Mouse (Mus musculus) intestine, embryonic 15.5 days (tissue): ENCODE measurements around the gene Csrnp1. TPM values are rescaled to one million over a fixed set of nuclear protein-coding genes. Genes with fewer than 3 reads are reported as not detected.

Experiments used
- ATAC-seq: fragments of 200-750 bp; cut with Nextera tagmentation; 2 replicates; pipeline ENCODE4 v1.8.0; 2017; ENCODE audit warnings: moderate TSS enrichment, moderate library complexity
- H3K27ac ChIP-seq: fragments of 300-500 bp; sonication (generic); 2 replicates; pipeline ENCODE4 v1.5.1; 2015; ENCODE audit warnings: mild to moderate bottlenecking, inconsistent platforms
- H3K27me3 ChIP-seq: fragments of 300-500 bp; sonication (generic); replicated peaks from 2 replicates; pipeline ENCODE4 v1.6.1; 2015; ENCODE audit warnings: inconsistent platforms
- H3K36me3 ChIP-seq: fragments of 300-500 bp; sonication (generic); 2 replicates; pipeline ENCODE4 v1.6.1; 2015; ENCODE audit warnings: inconsistent platforms
- H3K4me1 ChIP-seq: fragments of 300-500 bp; sonication (generic); replicated peaks from 2 replicates; pipeline ENCODE4 v1.6.1; 2015; ENCODE audit warnings: inconsistent platforms
- H3K4me2 ChIP-seq: fragments of 300-500 bp; sonication (generic); replicated peaks from 2 replicates; pipeline ENCODE4 v1.6.1; 2015; ENCODE audit warnings: mild to moderate bottlenecking, inconsistent platforms
- H3K4me3 ChIP-seq: fragments of 300-500 bp; sonication (generic); replicated peaks from 2 replicates; pipeline ENCODE4 v1.5.1; 2015; ENCODE audit warnings: inconsistent platforms
- H3K9ac ChIP-seq: fragments of 300-500 bp; sonication (generic); 2 replicates; pipeline ENCODE4 v1.6.1; 2015; ENCODE audit warnings: inconsistent platforms
- H3K9me3 ChIP-seq: fragments of 300-500 bp; sonication (generic); 2 replicates; pipeline ENCODE4 v1.6.1; 2016; ENCODE audit warnings: inconsistent platforms
- WGBS: fragments of 180-500 bp; shearing (Covaris S2); methylation state at CpG from one replicate; pipeline ENCODE4 v1.1.7; 2015; 5-methylcytosine and 5-hydroxymethylcytosine counted together
- polyA plus RNA-seq: library from polyadenylated mRNA; unstranded; fragments of >200 nt; fragmentation: Nextera tagmentation; extraction: Ambion mirVana; gene quantifications from 2 replicates; pipeline ENCODE4 v1.2.1, GENCODE M21; 2015

The Csrnp1 gene
- polyA plus RNA-seq, 1 experiment from 2014 or later = 5.3 TPM

DNA sequence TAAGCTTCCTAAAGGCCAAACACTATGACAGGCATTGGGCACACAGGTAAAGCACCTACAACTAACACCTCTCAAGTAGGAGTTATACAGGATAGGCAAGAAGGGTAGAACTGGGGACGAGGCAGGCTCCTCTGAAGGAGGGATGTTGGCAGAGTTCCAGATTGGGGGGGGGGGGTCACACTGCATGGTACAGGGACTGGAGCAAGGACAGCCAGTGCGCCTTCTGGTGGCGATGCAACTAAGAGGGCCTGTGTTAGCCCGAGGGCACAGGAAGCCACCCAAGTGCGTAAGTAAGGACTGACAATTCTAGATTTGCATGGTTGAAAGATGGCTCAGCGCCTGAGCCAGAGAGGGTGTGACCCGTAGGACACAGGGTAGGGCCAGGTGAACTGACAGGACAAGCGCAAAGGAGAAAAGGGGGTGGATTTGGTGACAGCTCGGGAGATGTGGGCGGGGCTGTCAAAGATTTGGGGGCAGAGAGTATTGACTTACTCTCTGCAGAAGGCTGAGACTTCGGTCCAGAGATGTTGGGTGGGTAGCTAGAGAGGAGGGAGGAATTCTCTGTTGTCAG lies 2.1 kb downstream of the Csrnp1 start:
- H3K27ac ChIP-seq = peak overlapping the region; percentile 95
- 4% methylated on average over 11 of the region's 11 CpGs for WGBS
- H3K4me2 ChIP-seq = peak overlapping the region; percentile 95
- H3K27me3 ChIP-seq = no peaks in the 10 kb centered on the region
- peaks cover 70% of the 10 kb centered on the region for H3K4me1 ChIP-seq
- H3K9me3 ChIP-seq = no peaks in the 10 kb centered on the region
- peak overlapping the region; percentile 69 for H3K9ac ChIP-seq
- H3K4me3 ChIP-seq = peak overlapping the region; percentile 76
- no peaks in the 10 kb centered on the region for H3K36me3 ChIP-seq
- peak; percentile 26 for ATAC-seq

DNA sequence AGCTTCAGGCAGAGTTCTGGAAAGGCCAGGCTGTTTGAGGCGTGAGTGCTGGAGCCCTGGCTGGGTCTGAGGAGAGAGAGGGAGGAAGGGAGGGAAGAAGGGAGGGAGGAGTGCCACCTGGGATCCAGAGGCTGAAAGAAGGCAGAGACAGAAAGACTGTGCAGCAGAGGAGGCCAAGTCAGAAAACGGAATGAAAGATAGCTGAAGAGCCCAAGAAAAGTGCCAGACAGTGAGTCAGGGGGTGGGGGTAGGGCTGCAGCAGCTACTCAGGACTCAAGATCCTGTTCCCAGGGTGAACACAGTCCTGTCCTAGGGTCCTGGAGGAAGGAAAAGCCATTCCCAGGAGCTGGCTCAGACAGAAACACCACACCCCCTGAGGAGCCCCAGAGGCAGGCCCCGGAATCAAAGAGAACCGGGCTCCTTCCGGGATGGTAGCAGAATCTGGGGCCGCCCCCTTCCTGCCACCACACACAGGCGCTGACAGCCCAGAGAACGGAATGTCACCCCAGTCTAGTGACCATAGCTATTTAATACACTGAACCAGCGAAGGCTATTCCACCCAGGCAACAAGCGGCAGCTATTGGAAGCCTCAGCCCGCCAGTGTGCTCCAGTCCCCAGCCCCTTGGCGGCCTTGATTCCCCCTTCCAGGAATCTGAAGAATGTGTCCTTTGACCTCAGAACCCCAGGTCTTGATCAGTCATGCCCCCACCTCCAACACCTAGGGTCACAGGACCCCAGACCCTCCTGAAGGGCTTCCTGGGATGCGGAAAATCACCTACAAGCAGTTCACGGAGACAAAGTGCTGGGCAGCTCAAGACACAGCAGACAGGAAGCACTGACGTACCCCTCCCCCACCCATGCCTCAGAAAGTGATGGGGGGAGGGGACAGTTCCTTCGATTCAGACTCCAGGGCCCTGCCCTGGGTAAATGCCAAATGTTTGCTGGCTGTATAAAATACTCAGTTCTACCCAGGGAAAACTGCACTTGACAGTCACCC lies 3.0 kb downstream of the Csrnp1 start:
- Histone ChIP-seq H3K4me2 (peak overlapping the region; percentile 95), H3K27ac (peak overlapping the region; percentile 95), H3K4me3 (peak overlapping the region; percentile 76), H3K9me3 (no peaks in the 10 kb centered on the region), H3K4me1 (peaks cover 79% of the 10 kb centered on the region), H3K27me3 (no peaks in the 10 kb centered on the region), H3K9ac (peak overlapping the region; percentile 38), H3K36me3 (no peaks in the 10 kb centered on the region)
- 1% methylated on average over 16 of the region's 16 CpGs for WGBS
- ATAC-seq = peak; percentile 65

DNA sequence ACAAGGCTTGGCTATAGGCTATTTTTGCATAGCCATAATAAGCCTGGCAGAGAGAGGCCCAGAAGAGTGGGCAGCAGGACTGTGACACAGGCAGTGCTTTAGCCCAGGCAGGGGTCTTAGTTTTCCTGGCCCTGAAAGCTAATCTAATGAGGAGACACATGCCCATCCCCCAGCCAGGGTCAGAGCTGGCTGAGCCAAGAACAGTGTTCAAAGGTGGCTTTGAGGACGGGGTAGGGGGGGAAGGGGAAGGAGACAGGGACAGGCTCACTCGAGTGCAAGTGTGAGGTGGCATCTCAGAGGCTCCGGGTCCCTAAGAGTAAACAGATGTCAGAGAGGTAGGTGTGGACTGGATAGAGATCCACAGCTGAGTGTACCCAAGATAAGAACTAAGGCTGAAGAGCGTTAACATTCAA lies 3.7 kb downstream of the Csrnp1 start:
- Histone ChIP-seq H3K27me3 (no peaks in the 10 kb centered on the region), H3K4me1 (peaks cover 77% of the 10 kb centered on the region), H3K27ac (peak overlapping the region; percentile 95), H3K9ac (peak overlapping the region; percentile 38), H3K9me3 (no peaks in the 10 kb centered on the region), H3K36me3 (no peaks in the 10 kb centered on the region), H3K4me3 (peak overlapping the region; percentile 76; the same call in 1 of the 2 replicates), H3K4me2 (peak overlapping the region; percentile 95)
- no peak; the same call in 1 of the 2 replicates for ATAC-seq
- WGBS = 2% methylated on average over 4 of the region's 4 CpGs

DNA sequence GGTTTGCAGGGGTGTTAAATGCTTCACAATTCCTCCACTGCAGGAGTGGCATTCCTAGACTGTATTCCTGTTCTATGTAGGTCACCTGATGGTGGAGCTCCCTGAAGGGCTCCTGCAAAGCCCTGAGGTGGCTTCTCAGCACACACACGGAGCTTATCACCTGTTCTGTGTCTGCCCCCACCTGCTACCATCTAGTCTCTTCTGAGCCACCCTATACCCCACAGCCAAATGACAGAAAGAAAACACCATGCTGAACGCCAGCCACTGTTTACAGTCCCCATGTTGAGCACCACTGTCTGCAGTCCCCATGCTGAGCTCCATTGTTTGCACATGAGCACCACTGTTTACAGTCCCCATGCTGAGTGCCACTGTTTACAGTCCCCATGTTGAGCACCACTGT lies 4.7 kb downstream of the Csrnp1 start:
- Histone ChIP-seq H3K27me3 (no peaks in the 10 kb centered on the region), H3K4me1 (peaks cover 73% of the 10 kb centered on the region), H3K4me2 (no peak overlapping the region), H3K27ac (no peak overlapping the region), H3K9ac (no peak overlapping the region), H3K9me3 (no peaks in the 10 kb centered on the region), H3K4me3 (no peak overlapping the region), H3K36me3 (no peaks in the 10 kb centered on the region)
- WGBS = 80% methylated on average over 2 of the region's 2 CpGs
- ATAC-seq = no peak

DNA sequence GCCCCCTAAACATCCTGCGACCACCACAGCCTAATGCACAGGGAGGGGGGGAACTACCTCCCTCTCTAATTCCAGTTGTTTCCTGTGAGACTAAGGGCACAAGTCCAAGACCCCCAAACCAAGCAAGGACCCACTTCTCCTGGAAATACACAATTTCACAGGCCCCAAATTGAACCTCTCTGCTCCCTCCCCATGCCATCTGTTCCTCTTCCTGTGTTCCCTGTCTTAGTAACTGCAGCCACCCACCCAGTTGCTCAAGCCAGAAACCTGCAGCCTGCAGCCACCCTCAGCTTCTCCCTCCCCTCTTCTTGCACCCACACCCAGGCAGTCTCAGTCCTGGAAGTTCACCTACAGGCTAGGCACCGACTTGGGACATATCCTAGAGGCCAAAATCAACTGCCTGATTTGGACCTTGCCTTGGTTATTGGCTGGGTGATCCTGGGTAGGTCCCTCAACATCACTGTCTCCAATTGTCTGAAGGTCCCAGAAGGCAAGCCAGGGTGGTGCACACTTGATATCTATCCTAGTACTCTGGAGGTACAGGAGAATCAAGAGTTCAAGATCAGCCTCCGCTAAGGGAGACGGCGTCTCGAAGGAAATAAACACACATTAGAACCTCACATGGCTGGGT lies 5.5 kb downstream of the Csrnp1 start:
- 67% methylated on average over 6 of the region's 6 CpGs for WGBS
- no peak for ATAC-seq
- H3K4me2 ChIP-seq = no peak overlapping the region
- no peak overlapping the region for H3K4me3 ChIP-seq
- H3K36me3 ChIP-seq = peaks cover 2% of the 10 kb centered on the region; the same call in 1 of the 2 replicates
- peaks cover 67% of the 10 kb centered on the region for H3K4me1 ChIP-seq
- no peak overlapping the region for H3K9ac ChIP-seq
- H3K27me3 ChIP-seq = no peaks in the 10 kb centered on the region
- no peaks in the 10 kb centered on the region for H3K9me3 ChIP-seq
- no peak overlapping the region for H3K27ac ChIP-seq

DNA sequence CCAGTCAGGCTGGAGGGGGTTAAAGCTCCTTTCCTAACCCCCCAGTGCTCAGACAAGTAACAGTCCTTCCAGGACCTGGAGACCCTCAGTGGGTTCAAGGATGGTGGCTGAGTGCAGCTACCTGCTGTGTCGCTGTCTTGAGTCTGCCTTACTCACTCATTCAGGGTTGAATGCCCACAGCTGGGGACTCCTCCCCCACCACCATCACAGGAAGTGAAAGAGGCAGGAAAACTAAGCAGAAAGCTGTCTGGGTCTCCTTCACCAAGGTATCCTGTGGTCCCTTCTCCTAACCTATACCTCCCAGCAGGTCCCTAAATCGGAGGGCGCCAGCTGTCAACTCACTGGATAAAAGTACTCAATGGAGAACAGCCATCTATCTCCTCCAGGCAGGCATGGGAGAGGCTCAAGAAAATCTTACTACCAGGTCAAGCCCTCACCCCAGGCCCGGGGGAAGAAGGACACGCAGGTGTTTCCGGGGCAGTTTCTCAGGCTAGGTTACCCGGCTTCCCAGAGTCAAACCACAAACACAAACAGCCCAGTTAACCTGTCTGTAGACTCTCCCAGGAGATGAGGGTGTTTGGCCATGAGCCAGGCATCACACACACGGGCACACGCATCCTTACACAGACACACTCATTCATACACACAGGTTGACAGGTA lies 6.2 kb downstream of the Csrnp1 start:
- Histone ChIP-seq H3K4me2 (0 out of 2 replicates have a peak overlapping the region, but pooled peaks have one; percentile 22), H3K36me3 (peaks cover 8% of the 10 kb centered on the region), H3K27ac (no peak overlapping the region; the same call in 1 of the 2 replicates), H3K4me3 (no peak overlapping the region), H3K9me3 (no peaks in the 10 kb centered on the region), H3K4me1 (peaks cover 66% of the 10 kb centered on the region), H3K27me3 (no peaks in the 10 kb centered on the region), H3K9ac (no peak overlapping the region)
- no peak for ATAC-seq
- WGBS = 50% methylated on average over 9 of the region's 9 CpGs

DNA sequence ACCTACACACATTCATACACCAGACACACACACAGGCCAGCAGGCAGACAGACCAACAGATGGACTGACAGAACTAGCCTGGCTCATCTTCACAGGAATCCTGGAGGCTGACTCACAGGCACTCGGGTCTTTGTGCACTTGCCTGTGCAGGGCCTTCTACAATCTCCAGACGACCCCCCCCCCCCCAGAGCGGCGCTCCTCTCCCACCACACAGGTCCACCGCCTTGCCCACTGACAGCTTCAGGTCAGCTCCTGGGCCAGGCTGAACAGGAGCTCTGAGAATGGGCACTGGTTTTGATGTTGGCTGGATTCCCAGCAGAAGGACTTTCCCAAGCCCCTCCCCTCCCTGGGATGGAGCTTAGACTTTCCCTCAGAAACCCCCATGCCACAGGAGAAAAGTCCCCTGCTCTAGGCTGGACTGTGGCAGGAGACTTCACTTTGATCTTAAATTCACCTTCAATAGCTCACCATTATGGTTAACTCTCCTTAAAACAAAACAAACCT lies 6.8 kb downstream of the Csrnp1 start:
- no peak for ATAC-seq
- H3K4me2 ChIP-seq = 0 out of 2 replicates have a peak overlapping the region, but pooled peaks have one; percentile 22
- H3K27me3 ChIP-seq = no peaks in the 10 kb centered on the region
- peaks cover 15% of the 10 kb centered on the region for H3K36me3 ChIP-seq
- no peak overlapping the region for H3K4me3 ChIP-seq
- H3K27ac ChIP-seq = peak overlapping the region; percentile 36; the same call in 1 of the 2 replicates
- H3K4me1 ChIP-seq = peaks cover 60% of the 10 kb centered on the region
- 29% methylated on average over 5 of the region's 5 CpGs for WGBS
- H3K9ac ChIP-seq = no peak overlapping the region
- no peaks in the 10 kb centered on the region for H3K9me3 ChIP-seq

DNA sequence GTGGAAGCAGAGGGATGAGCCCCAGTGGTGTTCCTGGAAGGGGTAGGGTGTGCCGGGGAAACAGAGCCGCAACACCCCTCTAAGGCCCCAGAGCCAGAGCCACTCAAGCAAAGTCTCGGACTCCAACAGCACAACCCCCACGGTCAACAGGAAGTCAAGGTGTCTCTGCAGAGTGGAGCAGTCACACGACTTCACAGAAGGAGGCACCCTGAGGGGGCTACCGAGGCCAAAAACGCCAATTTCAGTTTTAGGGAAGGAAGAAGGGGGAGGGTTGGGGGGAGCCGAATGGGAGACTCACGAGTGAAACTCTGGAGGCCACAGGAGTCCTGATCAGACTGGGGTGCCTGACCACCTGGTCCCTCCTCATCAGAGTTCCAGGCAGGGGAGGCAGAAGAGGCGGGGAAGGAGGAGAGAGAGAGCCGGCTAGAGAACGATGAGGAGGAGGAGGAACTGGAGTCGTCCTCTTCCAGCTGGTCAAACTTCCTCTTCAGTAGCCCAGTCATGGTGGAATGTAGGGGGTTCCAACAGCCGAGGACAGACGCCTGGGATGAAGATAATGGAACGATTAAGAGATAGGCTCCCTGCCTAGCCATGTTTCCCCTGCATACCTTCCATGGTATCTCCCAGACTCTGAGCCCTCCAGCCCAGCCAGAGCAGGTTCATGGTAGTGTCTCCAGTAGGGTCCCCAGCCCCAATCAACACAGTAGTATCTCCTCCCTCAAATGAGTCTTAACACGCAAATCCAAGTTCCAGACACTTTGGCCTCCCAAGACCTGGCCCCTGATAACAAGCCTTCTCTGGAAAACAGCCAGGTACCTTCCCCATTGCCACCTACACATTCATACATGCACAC lies 7.5 kb downstream of the Csrnp1 start:
- 36% methylated on average over 17 of the region's 17 CpGs for WGBS
- H3K27ac ChIP-seq = peak overlapping the region; percentile 36; the same call in 1 of the 2 replicates
- no peaks in the 10 kb centered on the region for H3K27me3 ChIP-seq
- H3K36me3 ChIP-seq = peaks cover 22% of the 10 kb centered on the region
- no peak overlapping the region for H3K4me3 ChIP-seq
- H3K9ac ChIP-seq = no peak overlapping the region
- peaks cover 53% of the 10 kb centered on the region for H3K4me1 ChIP-seq
- 0 out of 2 replicates have a peak overlapping the region, but pooled peaks have one; percentile 17 for H3K4me2 ChIP-seq
- ATAC-seq = no peak
- H3K9me3 ChIP-seq = no peaks in the 10 kb centered on the region

DNA sequence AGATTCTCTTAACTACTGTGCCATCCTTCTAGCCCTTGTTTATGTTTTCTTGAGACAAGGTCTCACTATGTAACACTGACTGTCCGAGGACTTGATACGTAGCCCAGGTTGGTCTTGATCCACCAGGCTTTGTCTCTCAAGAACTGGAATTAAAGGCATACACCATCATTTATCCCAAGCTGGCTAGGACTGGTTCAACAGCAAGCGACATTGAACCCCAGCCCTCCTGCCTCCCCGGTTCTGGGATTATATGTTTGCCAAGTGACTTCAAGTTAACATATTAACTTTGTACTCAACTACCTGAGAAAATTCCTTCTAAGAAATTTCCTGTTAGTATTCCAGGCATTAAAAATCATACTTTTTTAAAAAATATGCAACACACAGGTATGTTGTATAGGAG lies 9.2 kb downstream of the Csrnp1 start:
- no peak for ATAC-seq
- peaks cover 42% of the 10 kb centered on the region for H3K4me1 ChIP-seq
- no peak overlapping the region for H3K27ac ChIP-seq
- no peak overlapping the region for H3K4me2 ChIP-seq
- no peaks in the 10 kb centered on the region for H3K9me3 ChIP-seq
- no peak overlapping the region for H3K4me3 ChIP-seq
- peaks cover 22% of the 10 kb centered on the region for H3K36me3 ChIP-seq
- no peak overlapping the region for H3K9ac ChIP-seq
- no peaks in the 10 kb centered on the region for H3K27me3 ChIP-seq
- 87% methylated on average over 4 of the region's 4 CpGs for WGBS

DNA sequence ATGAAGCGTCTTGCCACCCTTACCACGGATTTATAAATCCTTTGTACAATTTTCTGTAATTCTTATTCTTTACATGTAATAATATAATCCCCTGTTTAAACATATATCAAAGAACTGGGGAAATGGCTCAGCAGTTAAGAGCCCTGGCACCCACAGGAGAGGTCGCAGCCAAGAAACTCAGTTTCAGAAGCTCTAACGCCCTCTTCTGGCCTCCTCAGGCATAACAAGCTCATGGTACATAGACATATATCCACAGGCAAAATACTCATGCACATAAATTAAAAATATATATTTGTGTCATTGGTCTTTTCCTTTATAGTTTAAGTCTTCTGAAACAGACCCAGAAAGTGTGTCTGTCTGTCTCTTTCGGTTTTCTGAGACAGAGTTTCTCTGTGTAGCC lies 9.8 kb downstream of the Csrnp1 start:
- Histone ChIP-seq H3K27me3 (no peaks in the 10 kb centered on the region), H3K4me3 (no peak overlapping the region), H3K27ac (no peak overlapping the region), H3K4me1 (peaks cover 36% of the 10 kb centered on the region), H3K9me3 (no peaks in the 10 kb centered on the region), H3K9ac (no peak overlapping the region), H3K36me3 (peaks cover 22% of the 10 kb centered on the region), H3K4me2 (no peak overlapping the region)
- 79% methylated on average over 5 of the region's 5 CpGs for WGBS
- ATAC-seq = no peak
